Mouse (Mus musculus): ENCODE results near the gene Pknox2.
A peak's percentile ranks its signal among the peaks of the same experiment; 100 is the strongest.

The Pknox2 gene

DNA sequence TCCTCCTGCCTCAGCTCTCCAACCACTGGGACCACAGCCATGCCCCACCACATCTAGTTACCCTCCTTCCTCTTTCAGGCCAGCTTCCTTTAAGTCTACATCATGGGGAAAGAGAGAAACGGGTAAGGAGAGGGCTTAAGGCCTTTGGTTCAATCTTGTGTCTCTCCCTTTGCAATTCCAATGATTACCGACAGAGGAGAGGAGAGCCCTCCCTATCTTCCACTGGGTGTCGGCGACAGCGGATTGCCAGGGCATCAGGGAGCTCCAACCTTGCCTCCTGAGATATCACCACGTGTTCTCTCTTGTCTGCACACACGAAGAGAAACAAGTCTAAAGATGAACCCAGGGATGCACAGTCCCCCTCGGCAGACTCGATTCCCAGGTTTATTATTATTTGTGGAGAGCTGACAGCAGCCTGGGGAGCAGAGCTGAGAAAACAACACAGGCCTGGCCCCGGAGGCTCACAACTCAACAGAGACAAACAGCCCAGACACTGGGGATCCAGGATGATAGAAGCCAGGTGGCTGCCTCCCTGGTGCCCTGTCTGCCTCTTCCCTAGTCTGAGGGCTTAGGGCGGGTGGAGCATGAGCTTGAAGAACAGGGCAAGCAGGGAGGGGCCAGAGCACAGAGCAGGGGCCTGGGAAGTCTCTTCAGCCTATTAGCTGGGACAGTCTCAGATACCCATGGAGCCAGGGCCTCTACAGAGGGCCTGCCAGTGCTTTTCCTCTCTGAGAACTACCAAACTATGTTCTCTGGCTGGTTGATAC, 170.4 kb downstream of the Pknox2 start:
- DNase-seq: no peak

- DNase-seq: peak; percentile 51
Observed at GRCm38 (mm10) chr9:36973486-36974227, 173.6 kb downstream of the Pknox2 start.

- DNase-seq: no peak
Observed at GRCm38 (mm10) chr9:36972089-36972488, 175.1 kb downstream of the Pknox2 start.

GRCm38 (mm10) chr9:36971066-36971465, 176.1 kb downstream of the Pknox2 start:
- peak; percentile 24 for DNase-seq

DNA sequence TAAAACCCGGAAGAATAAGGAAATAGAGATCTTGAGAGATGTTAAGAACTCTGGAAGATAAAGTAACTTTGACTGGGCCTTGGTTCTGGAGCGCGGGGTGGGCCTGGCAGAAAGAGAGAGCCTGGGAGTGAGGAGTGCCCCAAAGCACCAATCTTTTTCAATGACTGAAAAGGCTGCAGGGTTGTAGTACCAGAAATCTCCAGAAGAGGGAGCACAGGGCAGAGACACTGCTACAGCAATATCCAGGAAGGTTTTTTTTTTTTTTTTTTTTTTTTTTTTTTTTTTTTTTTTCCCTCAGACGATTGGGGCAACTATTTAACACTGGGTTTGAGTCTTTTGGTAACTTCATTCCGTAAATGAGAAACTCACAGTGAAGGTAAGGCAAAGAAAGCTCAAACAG, 176.6 kb downstream of the Pknox2 start:
- peak; percentile 93 for DNase-seq

DNA sequence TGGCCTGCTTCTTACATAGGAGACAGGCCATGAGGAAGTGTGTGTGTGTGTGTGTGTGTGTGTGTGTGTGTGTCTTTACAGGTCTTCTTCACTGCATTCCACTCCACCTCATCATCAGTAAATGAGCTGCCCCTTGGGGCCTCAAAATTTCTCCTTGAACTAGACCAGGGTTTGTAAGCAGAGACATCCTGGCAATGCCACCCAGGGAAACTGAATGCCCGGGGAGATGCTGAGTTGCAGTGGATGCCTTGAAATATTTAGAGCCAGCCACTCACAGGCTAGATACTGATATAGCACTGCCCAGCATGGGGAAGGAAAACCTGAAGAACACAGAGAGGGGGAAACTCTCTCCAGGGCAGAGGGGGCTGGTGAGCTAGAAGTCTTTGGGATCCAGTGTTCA, 178.1 kb downstream of the Pknox2 start:
- DNase-seq: no peak

DNA sequence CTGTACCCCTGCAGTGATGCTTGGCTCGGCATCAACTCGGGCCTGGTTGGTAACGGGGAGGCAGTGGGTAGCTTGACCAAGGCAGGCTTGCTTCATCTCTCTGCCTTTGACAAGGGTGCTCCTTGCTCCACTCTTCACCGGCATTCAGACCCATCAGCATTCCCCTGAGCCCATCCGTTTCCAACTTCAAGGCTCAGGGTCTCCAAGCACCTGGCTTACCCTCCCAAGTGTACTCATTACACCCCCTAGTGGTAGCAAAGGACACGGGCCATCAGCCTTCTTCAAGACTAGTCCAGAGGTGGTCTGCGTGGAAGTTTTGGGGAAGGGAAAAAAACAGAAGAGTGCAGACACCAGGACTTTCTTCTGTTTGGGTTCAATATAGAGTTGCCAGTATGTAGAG, 178.5 kb downstream of the Pknox2 start:
- DNase-seq: peak; percentile 64

- no peak for DNase-seq
Observed at GRCm38 (mm10) chr9:36968236-36968635, 179.0 kb downstream of the Pknox2 start.

- DNase-seq: peak; percentile 65
Observed at GRCm38 (mm10) chr9:36965720-36966119, 181.5 kb downstream of the Pknox2 start.

DNA sequence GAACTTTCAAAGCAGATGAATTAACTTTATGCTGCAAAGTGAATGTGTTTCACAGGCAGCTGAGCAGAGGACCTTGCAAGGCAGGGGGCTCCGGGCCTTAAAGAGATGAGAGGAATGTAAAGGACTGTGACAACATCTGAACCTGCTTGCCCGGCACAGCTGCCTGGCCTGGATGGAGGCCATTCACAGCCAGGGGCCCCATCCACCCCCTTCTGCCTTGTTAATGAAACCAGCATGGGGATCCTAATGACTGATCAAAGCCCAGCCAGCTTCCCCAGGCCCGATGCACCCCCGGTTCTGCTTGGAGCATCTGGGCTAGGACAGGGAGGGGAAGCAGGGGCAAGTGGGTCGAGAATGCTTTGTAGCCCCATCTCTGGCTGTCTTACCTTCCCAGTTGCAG, 183.0 kb downstream of the Pknox2 start:
- no peak for DNase-seq

DNA sequence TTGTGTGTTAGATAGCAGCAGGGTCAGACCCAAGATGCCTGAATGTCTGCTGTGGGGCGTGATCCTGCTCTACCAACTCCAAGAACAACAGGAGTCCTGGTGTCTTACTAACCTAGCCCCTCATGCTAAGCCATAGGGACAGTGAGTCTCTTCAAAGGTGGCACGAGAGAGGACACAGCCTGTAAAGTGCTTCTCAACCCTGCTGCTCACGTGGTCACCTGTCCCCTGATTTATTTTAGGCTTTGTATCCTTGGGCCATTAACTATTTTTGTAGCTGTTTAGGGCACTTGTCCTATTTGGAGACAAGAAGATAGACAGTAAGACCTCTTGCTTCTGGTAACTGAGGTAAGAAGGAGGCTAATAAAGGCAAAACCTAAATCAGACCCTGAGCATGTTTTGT, 183.7 kb downstream of the Pknox2 start:
- no peak for DNase-seq

DNA sequence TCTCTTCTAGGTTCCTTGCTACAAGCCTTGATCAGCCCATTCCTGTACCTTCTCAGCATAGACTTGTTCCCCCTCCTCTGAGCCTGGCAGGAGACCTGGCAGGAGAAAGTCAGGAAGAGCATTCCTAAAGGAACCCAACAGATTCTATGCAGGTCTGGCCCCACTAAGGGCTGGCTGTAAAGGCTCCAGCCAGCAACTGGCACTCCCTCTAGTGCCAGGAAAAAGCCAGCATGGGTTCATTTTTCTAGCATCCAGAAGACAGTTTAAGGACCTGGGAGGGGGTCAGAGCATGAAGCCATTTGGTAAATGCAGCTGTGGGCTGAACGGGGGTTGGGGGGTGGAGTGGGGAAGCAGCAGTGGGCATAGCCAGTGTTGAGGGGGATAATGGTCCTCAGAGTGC, 185.3 kb downstream of the Pknox2 start:
- DNase-seq: no peak

- no peak for DNase-seq
Observed at GRCm38 (mm10) chr9:36961153-36961552, 186.1 kb downstream of the Pknox2 start.

DNA sequence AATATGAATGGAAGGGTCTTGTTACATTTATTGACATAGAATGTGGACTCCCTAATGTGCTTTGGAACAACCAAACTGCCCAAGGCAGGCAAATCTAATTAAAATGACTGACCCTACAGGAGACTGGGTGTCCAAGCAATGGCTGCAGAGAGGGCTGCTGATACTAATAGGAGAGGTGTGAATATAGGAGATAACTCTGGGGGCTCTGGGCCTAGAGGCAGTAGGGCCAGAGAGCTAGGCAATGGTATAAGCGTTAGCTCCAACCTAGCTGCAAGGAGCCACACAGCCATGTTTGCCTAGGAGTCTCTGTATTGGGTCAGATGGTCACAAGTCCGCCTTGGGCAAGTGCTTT, 196.1 kb downstream of the Pknox2 start:
- DNase-seq: no peak

DNA sequence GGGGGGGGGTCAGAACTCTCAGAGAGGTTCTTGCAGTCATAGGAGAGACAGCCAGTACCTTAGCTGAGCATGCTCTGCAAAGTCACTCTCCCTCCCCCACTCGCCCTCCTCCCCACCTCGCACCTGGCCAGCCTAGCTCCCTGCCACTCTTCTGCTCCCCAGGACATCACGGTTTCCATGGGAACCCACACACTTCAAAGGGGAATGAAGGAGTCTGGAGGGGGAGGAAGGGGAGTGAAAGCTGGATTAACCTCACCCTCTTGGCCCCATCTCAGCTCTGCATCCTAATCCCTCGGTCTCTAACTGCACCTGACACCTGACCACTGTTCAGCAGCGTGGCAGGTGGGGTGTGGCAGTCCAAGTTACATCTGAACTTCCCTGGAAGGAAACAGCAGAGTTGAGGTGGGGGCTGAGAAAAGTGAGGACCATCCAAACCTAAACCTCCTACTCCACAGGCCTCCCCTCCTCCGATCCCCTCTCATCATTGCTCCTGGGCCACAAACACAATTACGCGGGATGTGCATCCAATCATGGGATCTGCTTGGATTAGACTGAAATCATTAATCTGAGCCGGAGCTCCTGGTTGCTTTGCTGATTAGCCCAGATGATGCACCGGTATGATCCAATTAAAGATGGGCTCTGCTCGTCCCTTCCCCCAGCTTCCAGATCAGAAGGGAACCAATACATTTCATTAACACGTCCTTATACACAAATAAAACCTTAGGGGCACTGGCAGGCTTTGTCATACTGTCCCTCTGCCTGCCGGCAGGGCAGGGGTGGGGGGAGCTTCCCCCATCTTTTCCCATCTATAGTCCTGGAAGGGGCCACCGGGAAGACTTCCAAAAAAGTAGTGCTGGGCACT, 196.7 kb downstream of the Pknox2 start:
- no peak for DNase-seq

DNA sequence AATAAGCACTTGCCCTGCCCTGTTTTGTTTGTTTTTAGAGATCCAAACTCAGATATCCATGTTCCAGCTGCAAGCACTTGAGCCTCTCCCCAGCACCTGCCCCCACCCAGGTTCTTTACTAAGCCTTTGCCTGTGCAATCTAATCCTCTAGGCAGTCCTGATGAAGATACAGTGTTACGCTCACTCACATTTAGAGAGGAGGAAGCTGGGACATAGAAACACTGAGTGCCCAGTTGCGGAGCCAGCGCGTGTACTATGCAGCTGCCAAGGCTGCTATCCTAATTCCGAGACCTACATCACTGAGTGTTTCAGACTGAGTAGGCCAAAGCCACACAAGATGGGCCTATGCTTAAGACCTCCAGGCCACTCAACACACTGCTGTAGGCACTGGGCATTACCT, 199.0 kb downstream of the Pknox2 start:
- no peak for DNase-seq

GRCm38 (mm10) chr9:36947056-36947694, 200.0 kb downstream of the Pknox2 start:
- DNase-seq: peak; percentile 47

DNA sequence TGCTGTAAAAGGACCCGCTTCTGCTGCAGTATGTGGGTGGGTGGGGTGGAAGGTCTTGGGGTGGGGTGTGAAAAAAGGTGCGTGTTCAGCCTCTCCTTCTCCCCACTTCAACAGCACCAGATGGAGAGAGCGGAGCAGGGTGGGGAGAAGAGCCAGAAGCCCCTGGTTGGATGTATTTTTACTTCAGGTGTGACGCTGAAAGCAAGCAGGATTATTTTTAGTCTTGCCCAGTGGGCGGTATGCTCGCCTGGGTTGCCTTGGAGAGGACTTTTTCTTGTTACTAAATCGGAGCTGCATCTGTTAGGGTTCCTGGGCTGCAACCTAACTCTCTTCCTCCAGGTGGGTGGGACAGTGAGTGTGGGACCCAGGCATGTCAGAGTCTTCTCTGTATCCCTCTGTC, 202.4 kb downstream of the Pknox2 start:
- DNase-seq: no peak

GRCm38 (mm10) chr9:36942561-36942960, 204.6 kb downstream of the Pknox2 start:
- no peak for DNase-seq

DNA sequence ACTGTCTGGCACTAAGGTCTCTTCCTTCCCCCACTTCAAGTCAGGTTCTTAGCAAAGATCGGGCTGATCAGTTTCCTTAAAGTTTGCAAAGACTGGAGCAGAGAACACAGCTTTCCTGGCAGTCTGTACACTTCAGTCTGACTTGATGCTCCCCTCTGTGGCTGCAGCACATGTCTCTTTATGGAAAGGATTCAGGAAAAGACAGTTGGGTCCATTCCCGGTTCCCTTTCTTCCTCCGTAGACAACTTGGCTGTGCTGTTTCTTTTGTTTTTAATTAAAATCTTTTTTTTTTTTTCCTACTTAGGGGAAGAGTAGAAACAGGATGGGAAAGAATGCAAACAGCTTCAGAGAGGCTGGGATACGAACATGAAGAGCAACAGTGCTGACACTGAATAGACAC, 205.1 kb downstream of the Pknox2 start:
- DNase-seq: no peak

DNA sequence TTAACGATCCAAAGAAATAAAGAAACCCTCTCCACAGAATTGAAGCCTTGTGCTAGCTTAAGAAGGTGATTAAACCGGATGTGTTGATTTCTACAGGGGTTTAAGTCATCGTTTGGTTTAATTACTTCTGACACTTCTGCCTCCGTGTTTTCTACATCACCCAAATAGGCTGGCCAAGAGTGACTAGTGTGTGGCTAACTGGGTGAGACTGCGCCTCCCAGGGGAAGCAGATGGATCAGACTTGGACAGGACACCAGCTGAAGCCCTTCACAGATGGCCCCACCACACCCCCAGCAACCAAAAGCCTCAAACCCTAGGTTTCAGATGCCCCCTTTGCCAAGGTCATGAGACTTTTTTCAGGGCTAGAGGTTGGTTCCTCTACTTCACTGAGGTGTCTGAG, 205.6 kb downstream of the Pknox2 start:
- no peak for DNase-seq

DNA sequence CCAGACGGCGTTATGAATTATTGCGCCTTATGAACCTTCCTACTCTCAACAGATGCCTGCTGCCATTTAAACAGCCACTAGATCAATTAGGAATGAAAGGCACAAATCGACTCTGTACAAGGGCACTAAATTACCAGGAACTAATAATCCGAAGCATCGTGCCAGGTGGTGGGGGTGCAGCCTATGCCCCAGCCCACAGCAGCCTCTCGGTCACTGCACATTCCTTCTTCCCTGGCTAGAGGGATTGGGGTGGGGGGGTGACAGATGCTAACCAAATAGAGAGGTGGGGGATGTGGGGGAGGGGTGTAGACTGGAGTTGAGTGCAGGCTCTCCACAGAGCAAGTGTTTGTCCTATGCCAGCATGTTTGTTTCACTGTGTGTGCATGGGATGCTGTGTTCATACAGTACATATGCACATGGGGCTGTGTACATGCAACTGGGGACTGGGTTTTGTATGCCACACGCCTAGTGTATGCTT, 208.6 kb downstream of the Pknox2 start:
- DNase-seq: no peak

All from kidney, postnatal 10 days (tissue).